7 mouse cellular contexts compared by ENCODE assay signal in the genomic region with DNA sequence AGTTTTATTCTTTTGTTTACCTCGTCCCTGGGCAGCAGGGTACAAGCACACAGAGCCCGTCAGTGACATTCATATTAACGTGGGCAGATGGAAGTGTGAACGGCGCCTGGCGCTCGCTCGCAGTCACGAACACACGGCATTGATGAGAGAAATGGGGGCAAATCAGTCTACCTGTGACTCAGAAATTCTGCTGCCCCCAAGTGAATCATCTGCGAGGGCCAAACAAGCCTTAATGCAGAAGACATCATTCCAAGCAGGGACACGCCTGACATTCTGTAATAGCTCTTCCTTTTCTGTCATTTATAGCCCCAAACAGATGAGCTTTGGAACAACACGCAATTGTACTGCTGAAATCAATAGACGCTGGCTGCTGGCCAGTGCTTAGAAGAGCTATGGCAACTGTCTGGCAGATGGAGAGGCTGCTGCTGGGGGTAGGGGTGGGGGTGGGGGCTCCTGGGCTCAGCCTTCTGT. TPM values are rescaled to one million over a fixed set of nuclear protein-coding genes. Genes with fewer than 3 reads are reported as not detected.
DNase-seq lines count a peak whose midpoint lies in the region; ATAC-seq and TF ChIP-seq lines count a peak whose summit lies in the region.

No protein-coding gene starts in this region.

- H3K4me1 ChIP-seq in forebrain, embryonic 13.5 days, result peaks cover 31% of the 10 kb centered on the region
- H3K4me1 ChIP-seq in midbrain, postnatal 0 days (ENCODE audit: insufficient read depth, low read length), result no peaks in the 10 kb centered on the region; the same call in 1 of the 2 replicates

- peak overlapping the region; percentile 44 for H3K4me2 ChIP-seq in forebrain, embryonic 13.5 days
- peak overlapping the region; percentile 28; the same call in 1 of the 2 replicates for H3K4me2 ChIP-seq in midbrain, postnatal 0 days (ENCODE audit: low read depth, low read length, poor library complexity, severe bottlenecking)

- peak overlapping the region; percentile 80 for H3K27ac ChIP-seq in forebrain, embryonic 13.5 days
- no peak overlapping the region for H3K27ac ChIP-seq in midbrain, postnatal 0 days (ENCODE audit: low read depth, low read length)

- TF ChIP-seq CTCF in brain, embryonic 14.5 days (IDR thresholded peaks at IDR 0.05; ENCODE audit: borderline replicate concordance, extremely low read depth, insufficient read depth, insufficient read length), result no peak
- no peak for TF ChIP-seq CTCF in midbrain, postnatal 0 days (IDR thresholded peaks at IDR 0.05)

- no peaks in the 10 kb centered on the region for H3K9me3 ChIP-seq in forebrain, embryonic 13.5 days (replicated peaks)
- H3K9me3 ChIP-seq in midbrain, postnatal 0 days (ENCODE audit: low read length), result no peaks in the 10 kb centered on the region

- no peaks in the 10 kb centered on the region for H3K27me3 ChIP-seq in forebrain, embryonic 13.5 days
- H3K27me3 ChIP-seq in midbrain, postnatal 0 days (ENCODE audit: insufficient read depth, low read length), result no peaks in the 10 kb centered on the region

- DNase-seq in brain, embryonic 14.5 days (ENCODE audit: low read depth), result peak; percentile 93
- DNase-seq in layer of hippocampus, adult 9-11 months, result peak; percentile 90
- peak; percentile 80 for DNase-seq in midbrain, postnatal 0 days (ENCODE audit: low spot score)
- DNase-seq in thymus, postnatal 0 days (ENCODE audit: low spot score), result no peak
- no peak for DNase-seq in heart, adult 8-10 months (ENCODE audit: low spot score)
- DNase-seq in c-Kit-positive CD71-positive TER-119-positive erythroid progenitor cells, embryonic 14.5 days (ENCODE audit: low spot score), result no peak

- WGBS in forebrain, embryonic 13.5 days, result 21% methylated on average over 14 of the region's 14 CpGs
- 25% methylated on average over 14 of the region's 14 CpGs for WGBS in midbrain, postnatal 0 days

- no peaks in the 10 kb centered on the region for H3K36me3 ChIP-seq in forebrain, embryonic 13.5 days (ENCODE audit: poor library complexity, severe bottlenecking)
- no peaks in the 10 kb centered on the region for H3K36me3 ChIP-seq in midbrain, postnatal 0 days (ENCODE audit: insufficient read depth, low read length)

- H3K4me3 ChIP-seq in forebrain, embryonic 13.5 days, result no peak overlapping the region
- H3K4me3 ChIP-seq in midbrain, postnatal 0 days (ENCODE audit: low read depth, low read length), result no peak overlapping the region

- peak overlapping the region; percentile 12; the same call in 1 of the 2 replicates for H3K9ac ChIP-seq in forebrain, embryonic 13.5 days
- H3K9ac ChIP-seq in midbrain, postnatal 0 days (replicated peaks; ENCODE audit: low read length, poor library complexity, severe bottlenecking), result no peak overlapping the region

- peak; percentile 81 for ATAC-seq in forebrain, embryonic 13.5 days
- ATAC-seq in midbrain, postnatal 0 days (ENCODE audit: low FRiP score), result no peak

- no peak for TF ChIP-seq POLR2A in brain, embryonic 14.5 days (IDR thresholded peaks at IDR 0.05; ENCODE audit: borderline replicate concordance, extremely low read depth, insufficient read depth, insufficient read length, poor library complexity, severe bottlenecking)

RNA-seq across cellular contexts. Expression of a gene that starts 36.0 kb away (rescaled TPM):
- 0.53 and 1.2 TPM in 2 replicates for polyA plus RNA-seq in brain, embryonic 14.5 days (2012; rRNA removed)
- 0.15 TPM in 1 of 2 replicates, not detected in the other for polyA plus RNA-seq in forebrain, embryonic 13.5 days (2015; fragmentation: Nextera tagmentation; extraction: Ambion mirVana)
- total RNA-seq in midbrain, postnatal 0 days (2014; rRNA removed), result 4.2 and 5.1 TPM in 2 replicates
- 3.0 and 3.2 TPM in 2 replicates for polyA plus RNA-seq in midbrain, postnatal 0 days (2015; fragmentation: Nextera tagmentation; extraction: Ambion mirVana)
- 0.09 and 0.47 TPM in 2 replicates for polyA plus RNA-seq in thymus, postnatal 0 days (2015; fragmentation: Nextera tagmentation; extraction: Ambion mirVana)
- total RNA-seq in heart, adult 8-10 months (2022), result 1 to 10 TPM in 2 of 4 experiments, under 1 TPM in 2; 0.66 to 1.5 (median 1.1) TPM

RNA-seq across cellular contexts. Expression of a gene that starts 36.9 kb away (rescaled TPM):
- polyA plus RNA-seq in brain, embryonic 14.5 days (2012; rRNA removed), result 0.42 and 0.52 TPM in 2 replicates
- not detected in 2 replicates for polyA plus RNA-seq in forebrain, embryonic 13.5 days (2015; fragmentation: Nextera tagmentation; extraction: Ambion mirVana)
- 0.71 and 0.99 TPM in 2 replicates for total RNA-seq in midbrain, postnatal 0 days (2014; rRNA removed)
- 0.68 and 0.70 TPM in 2 replicates for polyA plus RNA-seq in midbrain, postnatal 0 days (2015; fragmentation: Nextera tagmentation; extraction: Ambion mirVana)
- polyA plus RNA-seq in thymus, postnatal 0 days (2015; fragmentation: Nextera tagmentation; extraction: Ambion mirVana), result 0.09 TPM in 1 of 2 replicates, not detected in the other
- not detected for total RNA-seq in heart, adult 8-10 months (2022)

RNA-seq across cellular contexts. Expression of a gene that starts 45.0 kb away (rescaled TPM):
- polyA plus RNA-seq in brain, embryonic 14.5 days (2012; rRNA removed), result 19.2 and 20.7 TPM in 2 replicates
- polyA plus RNA-seq in forebrain, embryonic 13.5 days (2015; fragmentation: Nextera tagmentation; extraction: Ambion mirVana), result 7.7 and 8.1 TPM in 2 replicates
- total RNA-seq in midbrain, postnatal 0 days (2014; rRNA removed), result 31.5 and 42.8 TPM in 2 replicates
- 6.8 and 8.4 TPM in 2 replicates for polyA plus RNA-seq in midbrain, postnatal 0 days (2015; fragmentation: Nextera tagmentation; extraction: Ambion mirVana)
- 8.0 and 9.9 TPM in 2 replicates for polyA plus RNA-seq in thymus, postnatal 0 days (2015; fragmentation: Nextera tagmentation; extraction: Ambion mirVana)
- 10 to 100 TPM; 48.5 to 54.4 (median 52.0) TPM for total RNA-seq in heart, adult 8-10 months (2022)

Comparison
In these comparisons a context has a peak if more than half of its experiments do, and no peak if none do; other contexts are left out.
1. DNase-seq: peak in brain, embryonic 14.5 days (single experiment), layer of hippocampus, adult 9-11 months (single experiment) and midbrain, postnatal 0 days (single experiment); none in thymus, postnatal 0 days (single experiment), heart, adult 8-10 months (single experiment) and c-Kit-positive CD71-positive TER-119-positive erythroid progenitor cells, embryonic 14.5 days (single experiment).